Mouse (Mus musculus) gastrocnemius, postnatal 10 days (tissue): ENCODE measurements around the gene Fgfr4. TPM values are rescaled to one million over a fixed set of nuclear protein-coding genes. Genes with fewer than 3 reads are reported as not detected.
"Not testable (repeated sequence)": the region's sequence is repeated elsewhere in the genome, so short reads cannot be mapped to it uniquely, and the experiment has no call there.

Source experiments
- DNase-seq: peaks from one replicate; pipeline ENCODE4 v3.0.0; 2021; ENCODE audit warnings: mixed read lengths
- total RNA-seq, 2 experiments: library from RNA; stranded (reverse); gene quantifications; 2 replicates each; pipeline ENCODE4 v1.2.3; 2021

The Fgfr4 gene
- total RNA-seq, 2 experiments from 2014 or later, result 16.3 to 24.5 TPM

DNA sequence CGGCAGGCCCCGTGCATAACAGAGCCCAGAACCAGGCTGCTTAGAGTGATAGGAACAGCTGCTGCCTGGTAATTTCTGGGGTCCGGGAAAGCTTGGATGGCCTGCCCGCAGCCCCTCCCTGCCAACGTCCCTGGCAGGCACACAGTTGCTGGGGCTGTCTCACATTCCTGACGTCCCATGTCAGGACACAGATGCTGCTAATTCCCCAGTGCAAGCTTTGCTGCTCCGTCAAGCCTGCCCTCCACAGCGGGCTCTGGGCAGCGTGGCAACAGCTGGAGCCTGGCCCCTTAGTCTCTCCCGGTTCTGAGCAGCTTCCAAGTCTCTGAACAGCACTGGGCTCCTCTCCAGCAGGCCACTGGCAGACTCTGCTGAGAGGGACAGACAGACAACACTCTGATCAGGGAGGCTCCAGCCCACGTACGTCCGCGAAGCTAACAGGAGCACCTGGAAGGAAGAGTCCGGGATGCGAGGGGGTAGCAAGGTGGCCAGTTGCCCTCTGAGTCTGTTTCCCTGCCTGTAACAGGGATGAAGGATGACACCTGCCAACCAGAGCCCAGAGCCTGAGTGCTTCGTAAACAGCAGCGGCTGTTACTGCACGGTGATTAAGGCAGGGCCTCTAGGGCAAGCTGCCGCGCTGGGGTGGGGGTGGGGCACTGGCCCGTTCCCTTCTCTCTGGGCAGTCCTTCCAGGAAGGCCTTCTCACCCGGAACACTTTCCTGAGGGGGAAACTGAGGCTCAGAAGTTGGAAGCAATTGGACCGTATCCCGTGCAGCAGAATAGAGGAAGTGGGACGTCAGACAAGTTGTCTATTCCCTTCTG is 19.3 kb downstream of the Fgfr4 start:
- peak; percentile 72 for DNase-seq

DNA sequence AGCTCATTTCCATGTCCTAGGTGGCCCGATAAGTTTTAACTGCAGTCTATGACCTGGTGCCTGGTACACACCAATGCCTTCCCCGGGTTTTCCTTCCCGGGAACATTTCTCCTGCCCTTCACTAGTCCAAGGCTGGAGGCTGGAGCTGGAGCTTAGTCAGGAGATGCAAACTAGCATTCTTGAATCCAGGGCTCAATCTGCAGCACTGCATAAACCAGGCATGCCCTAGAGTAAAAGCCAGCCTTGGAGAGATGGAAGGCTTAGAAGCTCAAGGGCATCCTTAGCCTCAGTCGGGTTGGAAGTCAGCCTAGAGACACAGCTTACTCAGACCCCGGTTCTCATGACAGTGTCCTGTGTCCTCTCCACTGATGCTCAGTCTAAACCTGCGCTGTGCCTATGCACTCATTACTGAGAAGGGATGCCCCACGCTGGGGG is 19.9 kb downstream of the Fgfr4 start:
- DNase-seq, result no peak

DNA sequence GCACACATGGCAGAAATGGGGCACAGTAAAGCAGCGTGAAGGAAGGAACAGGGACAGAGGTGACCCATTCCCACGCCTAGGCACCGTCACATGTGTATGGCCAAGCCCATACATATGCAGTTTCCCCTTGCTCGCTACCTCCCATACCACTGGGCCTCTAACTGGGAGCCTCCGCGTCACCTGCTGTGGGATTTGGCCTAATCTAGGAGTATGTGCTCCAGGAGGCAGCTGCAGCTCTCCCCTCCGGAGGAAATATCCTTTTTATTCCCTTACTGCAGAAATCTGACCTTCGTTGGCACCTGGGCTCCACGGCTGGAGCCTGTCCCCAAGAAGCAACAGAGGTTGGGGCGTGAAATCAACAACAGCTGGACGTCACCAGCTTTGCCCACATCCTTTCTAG is 21.9 kb downstream of the Fgfr4 start:
- DNase-seq, result no peak

DNA sequence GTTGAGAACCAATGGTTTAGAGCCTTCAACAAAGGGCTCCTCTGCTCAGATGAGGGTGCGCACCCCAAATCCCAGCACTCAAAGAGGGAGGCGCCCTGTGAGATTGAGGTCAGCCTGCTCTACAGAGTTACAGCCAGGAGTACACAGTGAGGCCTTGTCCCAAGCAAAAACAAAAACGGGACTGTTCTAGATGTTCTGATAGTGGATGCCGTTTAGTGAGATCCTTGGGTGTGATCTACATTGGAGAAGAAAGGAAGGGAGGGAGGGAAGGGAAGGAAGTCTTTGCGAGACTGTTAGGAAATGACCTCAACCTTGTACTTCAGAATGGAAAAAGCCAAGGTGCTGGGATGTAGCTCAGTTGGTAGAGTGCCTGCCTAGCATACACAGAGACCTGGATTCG is 23.8 kb downstream of the Fgfr4 start:
- no peak for DNase-seq

DNA sequence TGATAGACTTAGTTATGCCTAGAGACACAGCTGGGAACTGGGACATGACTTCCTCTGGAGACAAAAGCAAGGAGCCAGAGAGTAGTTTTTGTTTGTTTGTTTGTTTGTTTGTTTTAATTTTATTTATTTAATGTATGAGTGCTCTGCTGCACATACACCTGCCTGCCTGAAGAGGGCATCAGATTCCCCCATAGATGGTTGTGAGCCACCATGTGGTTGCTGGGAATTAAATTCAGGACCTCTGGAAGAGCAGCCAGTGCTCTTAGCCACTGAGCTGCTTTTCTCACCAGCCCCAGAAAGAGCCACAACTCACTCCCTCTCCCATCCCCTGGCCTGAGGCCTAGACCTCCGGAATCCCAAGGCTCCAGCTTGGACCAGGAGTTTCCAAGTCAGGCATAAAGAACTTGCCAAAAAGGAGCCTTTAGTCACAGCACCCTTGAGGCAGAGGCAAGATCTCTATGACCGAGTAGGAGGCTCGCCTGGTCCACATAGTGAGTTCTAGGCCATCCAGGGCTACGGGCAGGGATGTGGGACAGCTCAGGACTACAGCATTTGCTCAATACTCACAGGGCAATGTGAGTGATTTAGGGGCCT is 25.6 kb downstream of the Fgfr4 start:
- DNase-seq, result no peak

DNA sequence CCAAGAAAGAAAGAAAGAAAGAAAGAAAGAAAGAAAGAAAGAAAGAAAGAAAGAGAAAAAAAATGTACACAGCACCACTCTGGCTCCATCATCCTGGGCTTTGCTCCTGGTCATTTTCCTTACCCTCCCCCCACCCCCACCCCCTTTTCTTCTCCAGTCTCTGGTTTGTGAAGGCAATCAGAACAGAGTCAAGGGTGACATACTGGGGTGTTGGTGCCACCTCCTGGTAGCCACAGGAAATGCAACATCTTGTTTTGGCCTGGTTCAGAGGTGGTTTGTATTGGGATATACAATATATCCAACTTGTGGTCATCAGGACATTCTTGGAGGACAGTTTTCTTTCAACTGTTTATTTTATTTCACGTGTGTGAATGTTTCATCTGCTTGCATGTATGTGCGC is 26.1 kb downstream of the Fgfr4 start:
- peak; percentile 68 for DNase-seq

DNA sequence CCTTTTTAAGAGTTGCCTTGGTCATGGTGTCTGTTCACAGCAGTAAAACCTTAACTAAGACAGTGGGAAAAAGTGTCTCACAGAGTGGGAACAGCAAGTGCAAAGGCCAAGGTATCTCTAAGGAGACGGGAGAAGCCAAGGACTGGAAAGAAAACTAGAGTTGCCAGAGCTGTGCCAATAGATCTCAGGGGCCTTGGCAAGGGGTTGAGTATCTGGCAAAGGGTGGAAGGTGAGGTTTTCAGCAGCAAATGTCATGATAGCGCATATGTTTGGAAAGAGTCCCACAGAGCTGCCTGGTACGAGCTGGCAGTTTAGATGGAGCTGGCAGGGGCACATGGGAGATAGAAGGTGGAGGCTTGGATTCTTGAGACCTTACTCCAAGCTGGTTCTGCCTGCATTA is 27.2 kb downstream of the Fgfr4 start:
- DNase-seq, result no peak

DNA sequence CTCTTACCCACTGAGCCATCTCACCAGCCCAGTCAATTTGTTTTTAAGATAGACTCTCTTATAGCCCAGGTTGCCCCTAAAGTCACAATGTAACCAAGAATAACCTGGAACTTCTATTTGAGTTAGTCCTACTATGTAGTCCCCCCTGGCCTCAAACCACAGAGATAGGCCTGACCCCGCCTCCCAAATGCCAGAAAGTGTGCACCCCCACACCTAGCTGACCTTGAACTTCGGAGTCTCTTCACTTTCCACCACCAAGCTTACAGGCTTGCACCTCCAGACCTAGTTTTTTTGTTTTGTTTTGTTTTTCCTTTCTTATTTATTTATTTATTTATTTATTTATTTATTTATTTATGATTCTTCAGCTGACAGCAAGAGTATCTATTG is 29.3 kb downstream of the Fgfr4 start:
- DNase-seq, result no peak

DNA sequence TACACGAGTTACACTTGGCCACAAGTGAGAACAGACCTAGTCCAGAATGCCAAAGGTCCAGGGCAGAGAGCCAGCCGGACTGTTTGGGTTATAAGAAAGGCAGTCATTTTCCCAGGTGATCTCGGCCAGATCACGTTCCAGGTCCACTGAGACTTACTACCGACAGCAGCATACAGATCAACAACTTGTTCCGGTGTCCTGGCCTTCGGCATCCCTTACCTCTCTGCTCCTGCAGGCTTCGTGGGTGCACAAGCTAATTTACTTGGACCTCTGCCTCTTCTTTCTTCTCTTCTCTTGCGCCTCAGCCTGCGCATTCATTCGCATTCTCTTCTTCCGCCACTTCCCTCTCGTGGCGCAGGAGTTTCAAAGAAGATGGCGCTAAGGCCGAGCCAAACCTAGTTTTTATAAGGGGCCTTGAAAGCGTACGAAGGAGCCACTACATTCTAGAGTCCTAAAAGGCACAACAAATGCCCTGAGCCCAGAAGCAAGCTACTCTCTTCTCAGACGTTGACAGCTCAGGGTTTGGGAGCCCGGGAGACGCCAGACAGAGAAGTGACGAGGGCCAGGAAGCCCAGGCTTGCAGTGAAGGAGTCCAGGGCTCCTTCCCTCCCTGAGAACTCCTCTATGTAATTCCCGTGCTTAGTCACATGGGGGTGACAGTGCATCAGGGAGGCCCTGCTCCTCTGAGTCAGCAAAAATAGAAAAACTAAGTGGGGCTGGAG is 29.9 kb downstream of the Fgfr4 start:
- peak; percentile 56 for DNase-seq

DNA sequence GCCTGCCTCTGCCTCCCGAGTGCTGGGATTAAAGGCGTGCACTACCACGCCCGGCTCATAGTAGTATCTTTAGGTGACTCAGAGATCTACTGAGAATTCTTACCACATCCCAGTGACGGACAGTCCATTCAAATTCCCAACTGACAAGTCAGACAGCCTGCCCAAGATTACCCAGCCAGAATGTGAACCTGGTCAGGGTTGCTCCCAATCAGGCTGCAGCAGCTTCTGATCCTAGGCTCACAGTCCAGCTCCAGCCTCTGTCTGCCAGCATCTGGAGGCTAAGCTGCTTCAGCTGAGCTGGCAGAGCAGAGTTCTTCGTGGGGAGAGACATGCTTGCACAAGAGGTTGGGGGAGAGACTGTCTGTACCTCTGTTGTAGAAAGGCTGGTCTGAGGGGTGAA is 30.9 kb downstream of the Fgfr4 start:
- DNase-seq, result no peak

DNA sequence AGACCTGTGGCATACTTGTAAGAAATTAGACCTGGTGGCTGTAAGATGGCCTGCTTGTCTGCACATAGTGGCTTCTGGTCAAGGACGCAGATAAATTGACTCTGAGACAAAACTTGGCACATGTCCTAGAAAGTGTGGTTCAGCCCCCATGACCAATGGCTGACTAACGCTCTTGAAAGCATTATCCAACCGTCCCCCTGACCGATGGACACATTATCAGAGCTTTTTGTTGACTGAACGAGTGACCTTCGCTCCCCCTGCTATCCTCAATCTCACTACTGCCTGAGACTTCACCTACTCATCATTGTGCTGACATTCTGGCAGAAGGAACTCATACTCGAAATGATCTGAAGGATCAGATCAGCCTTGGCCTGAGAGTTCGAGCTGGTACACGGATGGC is 34.6 kb downstream of the Fgfr4 start:
- not testable (repeated sequence) for DNase-seq

DNA sequence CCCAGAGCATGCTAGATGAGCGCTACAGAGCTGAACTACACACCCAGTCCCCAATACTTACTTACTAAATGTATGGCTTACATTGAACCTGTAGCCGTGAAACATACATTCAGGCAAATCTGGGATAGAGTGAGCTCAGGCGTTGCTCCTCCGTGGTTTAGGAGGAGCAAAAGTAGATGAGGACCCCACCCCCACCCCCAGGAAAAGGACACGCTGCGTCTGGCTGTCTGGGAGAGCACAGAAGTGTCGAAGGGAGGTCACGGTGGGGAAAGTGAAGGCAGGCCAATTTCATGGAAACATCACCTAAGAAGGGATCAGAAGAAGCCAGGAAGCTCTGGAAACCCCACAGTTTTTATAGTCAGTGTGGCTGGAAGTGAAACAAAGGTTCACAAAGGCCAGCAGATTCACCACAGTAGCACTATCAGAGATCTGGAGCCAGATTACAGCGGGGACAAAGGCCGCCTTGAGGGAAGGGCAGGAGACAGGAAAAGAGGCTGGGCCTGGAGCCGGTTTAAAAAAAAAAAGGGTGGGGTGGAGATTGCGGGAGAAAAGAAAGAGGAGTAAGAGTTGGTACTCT is 37.2 kb downstream of the Fgfr4 start:
- DNase-seq, result no peak

DNA sequence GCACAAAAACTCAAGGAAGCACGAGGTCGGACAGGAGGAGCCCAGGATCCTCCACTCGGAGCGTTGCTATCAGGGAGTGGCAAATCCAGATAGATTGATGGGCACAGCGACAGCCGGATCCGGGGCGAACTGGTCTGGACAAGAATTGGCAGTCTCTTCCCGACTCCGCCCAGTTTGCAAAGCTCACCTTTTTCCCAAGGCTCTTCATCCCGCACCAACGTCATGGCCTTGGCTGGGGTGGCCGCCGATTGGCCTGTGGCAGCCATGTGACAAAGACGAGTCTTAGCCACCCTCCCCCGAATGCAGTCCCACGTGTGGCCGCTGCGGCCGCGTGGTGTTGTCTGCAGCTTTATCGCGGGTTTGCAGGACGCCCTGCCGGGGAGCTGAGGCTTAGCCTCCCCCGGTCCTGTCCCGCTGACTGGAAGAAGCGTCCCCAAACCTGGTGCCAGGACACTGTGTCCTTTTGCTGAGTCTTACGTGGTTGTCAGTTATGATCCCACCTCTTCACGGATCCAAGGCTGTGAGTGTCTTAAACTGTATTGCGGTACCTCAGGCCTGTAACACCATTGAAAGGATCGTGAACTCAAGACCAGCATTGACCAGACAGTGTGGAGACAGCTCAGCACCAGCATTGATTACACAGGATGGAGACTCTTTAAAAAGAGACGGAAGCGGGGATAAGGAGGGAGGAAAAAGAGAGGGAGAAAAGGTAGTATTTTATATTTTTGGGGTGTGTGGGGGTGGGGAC is 37.9 kb downstream of the Fgfr4 start:
- peak; percentile 92 for DNase-seq

DNA sequence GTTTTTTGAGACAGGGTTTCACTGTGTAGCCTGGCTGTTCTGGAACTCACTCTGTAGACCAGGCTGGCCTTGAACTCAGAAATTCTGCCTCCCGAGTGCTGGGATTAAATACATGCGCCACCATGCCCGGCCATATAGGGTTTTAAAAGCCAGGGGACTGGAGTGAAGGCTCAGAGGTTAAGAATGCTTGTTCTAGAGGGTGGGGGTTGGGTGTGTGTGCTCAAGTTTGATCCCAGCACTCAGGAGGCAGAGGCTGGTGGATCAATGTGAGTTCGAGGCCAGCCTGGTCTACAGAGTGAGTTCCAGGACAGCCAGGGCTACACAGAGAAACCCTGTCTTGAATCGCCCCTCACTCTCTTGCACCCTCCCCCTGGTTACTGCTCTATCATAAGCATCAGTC is 39.1 kb downstream of the Fgfr4 start:
- DNase-seq, result no peak

DNA sequence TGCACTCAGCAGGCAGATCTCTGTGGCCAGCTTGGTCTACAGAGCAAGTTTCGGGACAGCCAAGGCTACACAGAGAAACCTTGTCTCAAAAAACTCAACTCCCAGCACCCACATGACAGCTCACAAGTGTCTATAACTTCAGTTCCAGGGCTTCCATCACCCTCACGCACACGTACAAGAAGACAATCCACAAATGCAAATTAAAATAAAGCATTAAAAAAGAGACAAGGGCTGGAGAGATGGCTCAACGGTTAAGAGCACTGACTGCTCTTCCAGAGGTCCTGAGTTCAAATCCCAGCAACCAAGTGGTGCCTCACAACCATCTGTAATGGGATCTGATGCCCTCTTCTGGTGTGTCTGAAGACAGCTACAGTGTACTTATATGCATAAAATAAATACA is 50.3 kb downstream of the Fgfr4 start:
- DNase-seq, result not testable (repeated sequence)

DNA sequence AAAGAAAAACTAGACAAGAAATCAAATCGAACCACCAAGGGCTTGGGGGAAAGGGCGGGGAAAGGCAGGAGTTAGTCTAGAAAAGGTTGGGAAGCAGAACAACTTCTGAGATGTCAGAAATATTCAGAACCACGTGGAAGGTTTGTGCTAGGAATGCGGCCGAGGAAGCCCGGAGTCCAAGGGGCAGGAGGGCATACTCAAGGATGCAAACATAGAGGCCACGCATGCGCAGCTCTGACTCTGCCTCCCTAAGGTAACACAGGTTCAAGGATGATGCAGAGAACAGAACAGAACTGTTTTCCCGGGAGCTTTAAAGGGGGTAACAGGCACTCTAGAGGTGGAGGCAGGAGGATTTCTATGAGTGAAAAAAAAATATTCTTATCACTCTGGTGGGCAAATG is 51.3 kb downstream of the Fgfr4 start:
- no peak for DNase-seq

DNA sequence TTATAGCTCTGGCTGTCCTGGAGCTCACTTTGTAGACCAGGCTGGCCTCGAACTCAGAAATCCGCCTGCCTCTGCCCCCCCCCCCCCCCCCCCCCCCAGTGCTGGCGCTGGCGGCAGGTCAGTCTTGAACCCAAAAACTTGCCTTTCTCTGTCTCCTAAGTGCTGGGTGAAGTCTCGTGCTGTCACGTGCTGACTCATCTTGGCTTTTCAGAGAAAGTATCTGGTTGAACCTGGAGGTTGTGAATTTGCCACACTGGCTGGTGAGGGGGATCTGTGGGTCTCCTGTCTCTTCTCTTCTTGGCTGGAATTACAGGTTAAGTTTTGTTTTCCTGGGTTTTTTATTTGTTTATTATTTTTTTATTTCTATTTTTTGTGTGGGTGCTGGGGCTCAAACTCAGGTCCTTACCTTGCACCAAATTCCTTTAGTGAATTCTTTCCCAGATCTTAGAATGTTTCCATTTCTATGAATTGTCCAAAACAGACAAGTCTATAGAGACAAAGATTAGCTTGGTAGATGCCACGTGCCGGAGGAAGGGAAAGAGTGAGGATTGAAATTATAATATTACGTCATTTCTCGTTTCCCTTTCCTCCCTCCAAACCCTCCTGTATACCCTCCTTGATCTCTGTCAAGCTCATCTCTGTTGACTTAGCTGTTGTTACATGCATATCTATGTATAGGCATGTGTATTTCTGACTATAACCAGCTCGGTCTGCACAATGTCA is 52.4 kb downstream of the Fgfr4 start:
- DNase-seq, result no peak

DNA sequence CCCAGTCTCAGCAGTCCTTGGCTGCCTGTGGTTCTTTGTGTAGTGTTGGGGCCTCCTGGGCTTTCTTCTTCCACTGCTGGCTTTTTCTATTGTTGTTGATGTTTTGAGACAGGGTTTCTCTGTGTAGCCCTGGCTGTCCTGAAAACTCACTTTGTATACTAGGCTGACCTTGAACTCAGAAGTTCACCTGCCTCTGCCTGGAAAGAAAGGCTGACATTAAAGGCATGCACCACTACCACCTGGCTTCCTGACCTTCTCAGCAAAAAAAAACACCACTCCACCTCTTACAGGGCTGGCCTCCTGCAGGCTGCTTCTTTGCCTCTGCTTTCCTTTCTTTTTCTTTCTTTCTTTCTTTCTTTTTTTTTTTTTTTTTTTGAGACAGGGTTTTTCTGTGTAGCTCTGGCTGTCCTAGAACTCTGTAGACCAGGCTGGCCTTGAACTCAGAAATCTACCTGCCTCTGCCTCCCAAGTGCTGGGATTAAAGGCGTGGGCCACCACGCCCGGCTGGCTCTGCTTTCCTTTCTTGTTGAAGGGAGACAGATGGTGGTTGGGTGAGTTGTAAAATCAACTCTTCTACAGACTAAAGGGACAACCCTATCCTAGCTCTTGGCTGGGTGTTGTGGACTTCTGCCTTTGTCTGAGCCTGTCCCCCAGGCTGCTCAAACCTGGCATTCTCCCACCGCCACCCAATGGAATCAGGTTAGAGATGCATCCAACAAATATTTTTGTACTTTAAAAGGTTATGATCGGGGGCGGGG is 53.2 kb downstream of the Fgfr4 start:
- DNase-seq, result no peak

DNA sequence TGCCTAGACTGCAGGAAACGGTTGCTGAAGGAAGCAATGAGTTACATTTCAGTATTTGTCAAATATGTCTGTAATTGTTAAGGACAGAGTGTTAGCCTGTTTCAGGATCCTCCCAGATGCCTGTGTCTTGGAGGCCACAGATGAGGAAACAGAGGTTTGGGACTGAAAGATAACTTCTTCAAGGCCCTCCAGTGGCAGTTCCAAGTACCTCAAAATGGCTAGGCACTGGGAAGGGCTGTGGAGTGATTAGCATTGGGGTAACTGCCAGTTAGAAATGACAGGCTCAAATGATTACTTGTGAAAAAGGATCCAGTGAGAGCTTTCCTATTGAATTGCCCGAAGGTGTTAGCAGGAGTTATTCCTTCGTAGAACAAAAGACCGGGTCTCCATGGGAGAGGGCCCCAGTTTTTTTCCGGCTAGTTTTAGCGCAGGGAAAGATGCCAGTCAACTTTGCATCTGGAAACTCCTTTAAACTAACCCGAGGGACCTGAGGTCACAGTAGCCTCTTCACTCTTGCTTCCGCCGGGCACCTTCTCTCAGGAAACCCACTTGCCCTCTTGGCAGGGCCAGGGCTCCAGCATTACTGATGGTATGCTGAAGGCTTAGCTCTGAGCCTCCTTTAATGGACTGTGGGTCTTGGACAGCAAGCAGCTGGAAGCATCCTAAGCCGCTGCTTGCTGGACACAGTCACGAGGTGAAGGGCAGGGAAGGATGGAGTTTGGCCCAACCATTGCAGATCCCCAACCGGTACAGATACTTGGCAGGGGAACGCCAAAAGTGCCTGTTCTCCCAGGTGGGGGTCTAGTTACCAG is 56.6 kb downstream of the Fgfr4 start:
- peak; percentile 26 for DNase-seq

DNA sequence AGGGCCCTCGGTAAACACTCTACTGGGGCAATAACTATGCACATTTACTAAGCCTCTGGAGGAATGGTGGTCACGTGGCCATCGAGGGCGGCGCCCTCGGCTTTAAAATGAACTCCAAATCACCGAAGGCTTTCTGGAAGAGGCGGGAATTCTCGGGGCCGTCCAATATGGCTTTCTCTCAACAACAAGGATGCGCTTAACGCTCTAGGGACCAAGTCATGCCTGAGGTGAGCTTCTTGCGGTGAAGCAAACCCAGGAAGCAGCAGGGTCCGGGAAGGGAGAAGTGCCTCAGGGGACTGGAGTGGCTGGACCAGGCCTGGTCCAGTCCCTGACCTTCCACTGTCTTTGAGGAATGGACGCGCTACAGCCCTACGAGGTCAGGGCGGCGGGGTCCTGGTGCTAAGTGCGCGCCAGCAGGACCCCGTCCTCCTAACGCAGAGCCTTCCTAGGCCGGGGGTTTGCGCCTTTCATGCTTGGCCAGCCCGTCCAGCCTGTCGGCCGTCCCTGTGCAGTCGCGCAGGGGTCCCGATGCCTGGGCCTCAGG is 57.3 kb downstream of the Fgfr4 start, which contains the start of gene Nsd1:
Nsd1 (plus strand) TSS at position 134 of the 544 bp plus-strand sequence.
- DNase-seq, result no peak
